Mouse (Mus musculus) heart, embryonic 13.5 days (tissue): ENCODE results near the gene Arhgap33. TPM values are rescaled to one million over a fixed set of nuclear protein-coding genes. Genes with fewer than 3 reads are reported as not detected.

ENCODE experiments used
- ATAC-seq: fragments of 200-750 bp; cut with Nextera tagmentation; 2 replicates; pipeline ENCODE4 v1.8.0; 2017; ENCODE audit warnings: moderate TSS enrichment; ENCODE audit not compliant: insufficient number of reproducible peaks, low FRiP score, low TSS enrichment; ENCODE audit errors: extremely low read depth
- H3K27ac ChIP-seq: fragments of 300-500 bp; sonication (generic); replicated peaks from 2 replicates; pipeline ENCODE4 v1.5.1; 2015; ENCODE audit warnings: moderate library complexity, mild to moderate bottlenecking, inconsistent platforms
- H3K27me3 ChIP-seq: fragments of 300-500 bp; sonication (generic); replicated peaks from 2 replicates; pipeline ENCODE4 v1.6.1; 2015; ENCODE audit warnings: mild to moderate bottlenecking, inconsistent platforms
- H3K36me3 ChIP-seq: fragments of 300-500 bp; sonication (generic); 2 replicates; pipeline ENCODE4 v1.6.1; 2015; ENCODE audit warnings: mild to moderate bottlenecking, inconsistent platforms
- H3K4me1 ChIP-seq: fragments of 300-500 bp; sonication (generic); 2 replicates; pipeline ENCODE4 v1.6.1; 2015; ENCODE audit warnings: inconsistent platforms
- H3K4me2 ChIP-seq: fragments of 300-500 bp; sonication (generic); 2 replicates; pipeline ENCODE4 v1.6.1; 2015; ENCODE audit warnings: inconsistent platforms, mild to moderate bottlenecking, moderate library complexity
- H3K4me3 ChIP-seq: fragments of 300-500 bp; sonication (generic); 2 replicates; pipeline ENCODE4 v1.5.1; 2015; ENCODE audit warnings: moderate library complexity, mild to moderate bottlenecking, inconsistent platforms
- H3K9ac ChIP-seq: fragments of 300-500 bp; sonication (generic); 2 replicates; pipeline ENCODE4 v1.6.1; 2015; ENCODE audit warnings: inconsistent platforms, mild to moderate bottlenecking, moderate library complexity
- H3K9me3 ChIP-seq: fragments of 300-500 bp; sonication (generic); 2 replicates; pipeline ENCODE4 v1.6.1; 2016; ENCODE audit warnings: inconsistent platforms
- WGBS: fragments of 180-500 bp; shearing (Covaris S2); methylation state at CpG from one replicate; pipeline ENCODE4 v1.1.7; 2015; ENCODE audit warnings: mixed read lengths; 5-methylcytosine and 5-hydroxymethylcytosine counted together
- polyA plus RNA-seq: library from polyadenylated mRNA; unstranded; fragments of >200 nt; fragmentation: Nextera tagmentation; extraction: Ambion mirVana; gene quantifications from 2 replicates; pipeline ENCODE4 v1.2.1, GENCODE M21; 2015

The Arhgap33 gene
- polyA plus RNA-seq, 1 experiment from 2014 or later = 9.3 TPM

DNA sequence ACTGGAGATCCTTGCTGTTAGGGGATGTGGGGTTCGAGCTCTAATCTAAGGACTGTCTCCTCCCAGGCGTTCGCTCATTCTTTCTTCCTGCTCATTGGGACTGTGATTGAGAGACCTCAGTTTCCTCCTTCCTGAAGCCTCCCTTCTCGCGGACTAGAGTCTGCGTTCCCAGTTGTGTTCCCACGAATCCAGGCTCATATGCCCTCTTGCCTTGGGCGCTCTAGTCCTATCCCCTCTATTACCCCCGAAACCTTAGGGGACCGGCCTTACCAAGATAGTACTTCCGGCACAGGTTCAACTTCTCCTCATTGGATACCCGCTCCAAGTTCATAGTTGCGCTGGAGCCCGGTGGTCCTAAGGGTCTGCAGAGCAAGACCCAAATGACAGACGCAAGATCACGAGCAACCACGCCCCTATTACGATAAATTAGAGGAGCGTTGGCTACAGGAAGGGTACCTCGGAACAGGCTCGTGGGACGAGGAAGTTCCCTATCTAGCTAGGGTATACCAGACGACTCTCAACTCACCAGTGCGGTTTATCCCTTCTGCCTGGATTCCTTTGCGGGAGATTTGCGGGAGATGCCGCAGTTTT, 27.8 kb upstream of the Arhgap33 start:
- H3K27me3 ChIP-seq = no peaks in the 10 kb centered on the region
- H3K9me3 ChIP-seq = no peaks in the 10 kb centered on the region
- peaks cover 43% of the 10 kb centered on the region for H3K36me3 ChIP-seq
- peak overlapping the region; percentile 91 for H3K4me3 ChIP-seq
- H3K27ac ChIP-seq = peak overlapping the region; percentile 98
- ATAC-seq = no peak
- peaks cover 33% of the 10 kb centered on the region for H3K4me1 ChIP-seq
- WGBS = under 1% methylated on average over 27 of the region's 27 CpGs
- peak overlapping the region; percentile 87 for H3K9ac ChIP-seq
- peak overlapping the region; percentile 85 for H3K4me2 ChIP-seq

DNA sequence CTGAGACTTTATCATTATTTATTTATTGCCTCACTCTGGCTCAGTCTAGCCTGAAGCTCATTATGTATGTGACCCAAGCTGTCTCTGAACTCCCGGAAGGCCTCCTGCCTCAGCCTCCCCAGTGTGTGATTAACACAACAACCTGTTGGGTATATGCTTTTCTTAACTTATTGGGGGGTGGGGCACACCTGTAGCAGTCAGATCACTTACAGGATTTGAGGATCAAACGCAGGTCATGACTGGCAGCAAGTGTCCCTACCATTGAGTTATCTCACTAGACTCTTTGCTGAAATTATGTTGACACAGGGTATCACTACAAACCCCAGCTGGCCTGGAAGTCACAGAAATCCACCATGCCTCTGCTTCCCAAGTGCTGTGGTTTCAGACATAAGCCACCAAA, 25.4 kb upstream of the Arhgap33 start:
- Histone ChIP-seq H3K4me2 (peak overlapping the region; percentile 98), H3K27ac (no peak overlapping the region; the same call in 1 of the 2 replicates), H3K9ac (peak overlapping the region; percentile 72), H3K4me1 (peaks cover 33% of the 10 kb centered on the region), H3K4me3 (peak overlapping the region; percentile 72), H3K27me3 (no peaks in the 10 kb centered on the region), H3K36me3 (peaks cover 43% of the 10 kb centered on the region), H3K9me3 (no peaks in the 10 kb centered on the region)
- no peak for ATAC-seq
- WGBS = 64% methylated on average over 2 of the region's 2 CpGs

DNA sequence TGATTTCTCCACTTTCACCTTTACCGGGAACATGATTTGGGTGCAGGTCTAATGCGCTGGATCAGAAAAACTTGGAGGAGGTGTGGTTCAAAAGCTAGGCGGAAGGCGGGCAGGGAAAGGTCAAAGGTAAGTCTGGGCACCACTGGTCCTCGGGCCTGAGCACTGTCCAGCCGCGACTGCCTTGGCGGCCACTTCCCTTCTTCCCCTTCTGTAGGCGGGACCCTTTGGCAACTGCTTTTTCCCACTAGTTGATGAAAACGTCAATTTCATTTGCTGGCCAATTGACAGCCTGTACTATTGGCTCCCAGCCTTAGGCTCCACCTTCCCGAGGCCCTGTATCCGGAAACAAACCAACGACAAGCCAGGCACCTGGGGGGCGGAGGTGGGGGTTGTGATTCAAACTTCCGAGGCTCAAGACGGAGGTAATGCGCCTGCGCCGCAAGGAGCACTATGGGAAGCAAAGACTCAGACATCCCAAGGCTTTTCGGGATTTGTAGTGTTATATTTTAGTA, 24.6 kb upstream of the Arhgap33 start, which contains the start of gene Lin37:
Gene Lin37 (minus strand): TSS at position 396 of the 512 bp plus-strand sequence.
- peak; percentile 61 for ATAC-seq
- under 1% methylated on average over 20 of the region's 20 CpGs for WGBS
- Histone ChIP-seq H3K4me1 (peaks cover 33% of the 10 kb centered on the region), H3K9me3 (no peaks in the 10 kb centered on the region), H3K27me3 (no peaks in the 10 kb centered on the region), H3K4me2 (peak within 1 kb of the TSS; percentile 98), H3K36me3 (peaks cover 45% of the 10 kb centered on the region), H3K27ac (peak within 1 kb of the TSS; percentile 61), H3K4me3 (peak within 1 kb of the TSS; percentile 72), H3K9ac (peak within 1 kb of the TSS; percentile 90)

DNA sequence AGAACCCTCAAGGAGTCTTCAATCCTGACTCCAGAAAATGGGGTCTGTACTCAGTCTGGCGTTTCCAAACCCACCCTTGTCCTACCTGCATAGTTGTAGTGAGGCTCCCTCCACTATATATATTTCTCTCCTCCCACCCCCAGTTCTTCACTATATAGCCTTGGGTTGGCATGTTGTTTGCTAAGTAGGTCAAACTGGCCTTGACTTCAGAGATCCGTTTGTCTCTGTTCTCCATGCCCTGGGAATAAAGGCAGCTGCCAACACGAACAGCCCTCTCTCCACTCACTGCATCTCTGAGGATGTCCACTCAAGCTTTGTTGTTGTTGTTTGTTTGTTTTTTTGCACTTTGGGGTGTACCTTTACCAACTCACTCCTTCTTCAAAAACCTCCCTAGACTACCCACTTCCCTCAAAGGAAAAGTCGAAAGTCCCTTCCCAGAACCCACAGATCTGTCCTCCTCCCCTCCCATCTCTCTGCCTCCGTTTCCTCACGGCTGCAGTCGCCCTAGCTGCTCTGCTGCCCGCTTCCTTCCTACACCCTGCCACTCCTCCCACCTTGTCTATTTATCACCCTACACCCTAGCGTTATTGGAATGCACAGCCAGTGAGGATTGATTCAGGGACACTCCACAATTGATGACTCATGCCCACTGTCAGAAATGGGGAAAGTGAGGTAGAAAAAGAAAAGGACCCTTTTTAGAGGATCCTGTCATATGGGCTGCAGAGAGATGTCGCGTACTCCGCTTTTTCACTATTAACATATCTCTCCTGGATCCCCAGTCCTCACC, 24.0 kb upstream of the Arhgap33 start:
- no peak for ATAC-seq
- Histone ChIP-seq H3K4me3 (peak overlapping the region; percentile 72), H3K36me3 (peaks cover 45% of the 10 kb centered on the region), H3K27ac (peak overlapping the region; percentile 61), H3K9ac (peak overlapping the region; percentile 90), H3K4me2 (peak overlapping the region; percentile 98), H3K27me3 (no peaks in the 10 kb centered on the region), H3K9me3 (no peaks in the 10 kb centered on the region), H3K4me1 (peaks cover 30% of the 10 kb centered on the region)
- WGBS = 13% methylated on average over 12 of the region's 12 CpGs

DNA sequence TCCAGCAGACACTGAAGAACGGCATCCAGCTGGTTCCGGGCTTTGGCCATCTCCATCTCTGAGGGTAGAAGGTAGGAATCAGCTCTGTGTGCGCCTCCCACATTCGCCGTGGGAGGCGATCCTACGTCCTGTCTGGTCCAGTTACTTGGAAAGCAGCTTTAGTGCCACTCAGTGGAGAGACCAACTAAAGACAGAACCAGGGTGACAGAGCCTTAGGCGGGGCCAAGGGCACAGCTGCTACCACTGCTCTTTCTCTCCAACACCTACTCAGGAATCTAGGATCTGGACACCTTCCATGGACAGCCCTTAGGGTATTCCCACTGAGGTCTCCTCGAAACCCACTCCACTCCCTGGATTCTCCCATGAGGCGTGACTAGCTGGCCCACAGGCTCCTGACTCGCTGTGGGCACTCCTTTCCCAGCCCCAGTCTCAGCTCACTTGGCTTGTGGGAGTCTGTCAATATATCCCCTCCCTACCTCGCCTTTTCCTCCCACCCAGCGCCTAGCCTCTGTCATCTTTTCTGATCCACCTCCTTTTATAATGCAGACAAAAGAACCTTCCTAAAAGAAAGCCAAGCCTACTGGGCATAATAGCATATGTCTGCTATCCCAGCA, 23.1 kb upstream of the Arhgap33 start:
- H3K4me2 ChIP-seq = peak overlapping the region; percentile 98
- H3K27ac ChIP-seq = no peak overlapping the region
- peaks cover 45% of the 10 kb centered on the region for H3K36me3 ChIP-seq
- ATAC-seq = no peak
- H3K4me3 ChIP-seq = peak overlapping the region; percentile 72
- WGBS = 79% methylated on average over 13 of the region's 13 CpGs
- H3K9ac ChIP-seq = peak overlapping the region; percentile 90
- H3K4me1 ChIP-seq = peaks cover 36% of the 10 kb centered on the region
- H3K27me3 ChIP-seq = no peaks in the 10 kb centered on the region
- H3K9me3 ChIP-seq = no peaks in the 10 kb centered on the region

DNA sequence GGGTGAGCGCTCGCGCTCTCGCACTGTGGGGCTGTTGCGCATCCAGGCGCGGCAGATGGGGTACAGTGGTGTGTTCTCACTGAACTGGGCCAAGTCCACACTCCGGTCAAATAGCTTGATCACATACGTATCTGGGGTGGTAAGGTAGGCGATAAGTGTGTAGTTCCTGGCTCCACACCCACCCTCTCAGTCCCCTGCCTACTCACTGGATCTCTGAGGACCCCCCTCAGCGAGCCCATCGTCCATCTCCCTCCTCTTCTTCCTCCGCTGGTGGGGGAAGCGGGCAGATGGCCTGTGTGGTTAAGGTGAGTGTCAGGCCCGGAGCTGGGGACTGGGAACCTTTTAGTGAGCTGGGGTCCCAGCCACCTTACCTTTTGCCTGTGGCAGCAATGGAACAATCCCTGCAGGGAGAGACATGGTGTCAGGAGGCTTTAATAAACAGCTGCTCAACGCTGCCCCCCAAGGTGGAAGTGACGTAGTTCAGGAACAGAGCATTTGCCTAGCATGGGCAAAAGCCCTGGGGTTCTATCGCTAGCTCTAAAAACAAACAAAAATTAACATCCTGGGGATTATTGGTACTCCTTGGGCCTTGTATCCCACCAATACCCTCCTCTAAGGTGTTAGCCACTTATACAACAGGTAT, 22.2 kb upstream of the Arhgap33 start:
- Histone ChIP-seq H3K9ac (no peak overlapping the region), H3K36me3 (peaks cover 45% of the 10 kb centered on the region), H3K4me2 (no peak overlapping the region), H3K4me3 (no peak overlapping the region), H3K27ac (no peak overlapping the region), H3K27me3 (no peaks in the 10 kb centered on the region), H3K4me1 (peaks cover 40% of the 10 kb centered on the region), H3K9me3 (no peaks in the 10 kb centered on the region)
- WGBS = 91% methylated on average over 18 of the region's 18 CpGs
- ATAC-seq = no peak

DNA sequence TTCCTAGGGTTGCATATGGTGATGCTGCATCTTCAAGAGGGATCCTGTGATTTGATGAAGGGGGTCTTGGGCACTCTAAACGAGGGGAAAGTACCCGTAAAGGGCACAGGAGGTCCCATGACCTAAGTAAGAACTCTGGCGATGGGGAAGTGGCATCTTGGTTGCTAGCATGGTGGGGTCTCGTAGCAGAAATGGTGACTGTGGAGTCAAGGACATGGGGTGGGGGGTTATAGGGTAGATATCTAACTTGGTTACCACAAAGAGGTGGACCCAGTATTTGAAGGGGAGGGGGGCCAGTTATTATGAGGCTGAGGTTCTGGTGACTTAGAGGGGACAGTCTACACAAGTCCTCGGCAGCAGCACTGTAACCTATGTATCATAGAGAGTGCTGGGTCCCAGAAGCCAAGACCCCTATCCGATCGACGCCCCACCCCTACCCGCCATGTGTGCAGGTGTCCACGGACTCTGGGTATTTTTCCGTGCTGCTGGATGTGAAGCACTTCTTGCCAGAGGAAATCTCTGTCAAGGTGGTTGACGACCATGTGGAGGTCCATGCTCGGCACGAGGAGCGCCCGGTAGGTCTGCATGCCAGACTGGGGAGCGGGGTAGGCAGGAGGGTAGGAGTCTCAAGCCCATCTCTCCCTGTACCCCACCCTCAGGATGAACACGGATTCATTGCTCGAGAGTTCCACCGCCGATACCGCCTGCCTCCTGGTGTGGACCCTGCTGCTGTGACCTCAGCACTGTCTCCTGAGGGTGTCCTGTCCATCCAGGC, 19.1 kb upstream of the Arhgap33 start:
- ATAC-seq = no peak
- Histone ChIP-seq H3K27ac (peak overlapping the region; percentile 96), H3K4me1 (peaks cover 34% of the 10 kb centered on the region), H3K36me3 (peaks cover 47% of the 10 kb centered on the region), H3K9me3 (no peaks in the 10 kb centered on the region), H3K9ac (peak overlapping the region; percentile 90), H3K4me2 (peak overlapping the region; percentile 80), H3K27me3 (no peaks in the 10 kb centered on the region), H3K4me3 (peak overlapping the region; percentile 79)
- 79% methylated on average over 22 of the region's 22 CpGs for WGBS

DNA sequence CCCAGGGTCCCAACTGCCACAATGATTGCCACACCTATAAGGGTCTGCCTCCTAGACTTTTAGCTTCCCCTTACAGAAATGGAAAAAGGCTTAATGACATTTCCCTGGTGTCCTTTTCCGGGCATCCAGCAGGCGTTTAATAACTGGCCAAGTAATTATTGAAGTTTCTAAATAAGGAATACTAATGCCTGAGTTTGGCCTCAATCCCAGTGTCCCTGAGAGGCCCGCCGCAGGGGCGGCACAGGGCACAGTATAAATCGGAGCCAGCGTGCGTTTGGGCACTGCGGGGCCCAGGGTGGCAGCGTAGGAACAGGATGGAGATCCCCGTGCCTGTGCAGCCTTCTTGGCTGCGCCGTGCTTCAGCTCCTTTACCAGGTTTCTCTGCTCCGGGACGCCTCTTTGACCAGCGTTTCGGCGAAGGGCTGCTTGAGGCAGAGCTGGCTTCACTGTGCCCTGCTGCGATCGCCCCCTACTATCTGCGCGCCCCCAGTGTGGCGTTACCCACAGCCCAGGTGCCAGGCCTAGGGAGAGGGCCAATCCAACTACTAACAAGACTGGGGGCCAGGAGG, 18.2 kb upstream of the Arhgap33 start:
- no peak for ATAC-seq
- H3K4me3 ChIP-seq = peak overlapping the region; percentile 79
- peak overlapping the region; percentile 96 for H3K27ac ChIP-seq
- no peaks in the 10 kb centered on the region for H3K27me3 ChIP-seq
- H3K4me2 ChIP-seq = peak overlapping the region; percentile 80
- no peaks in the 10 kb centered on the region for H3K9me3 ChIP-seq
- WGBS = 3% methylated on average over 23 of the region's 23 CpGs
- H3K9ac ChIP-seq = peak overlapping the region; percentile 90
- H3K4me1 ChIP-seq = peaks cover 25% of the 10 kb centered on the region
- peaks cover 55% of the 10 kb centered on the region for H3K36me3 ChIP-seq

DNA sequence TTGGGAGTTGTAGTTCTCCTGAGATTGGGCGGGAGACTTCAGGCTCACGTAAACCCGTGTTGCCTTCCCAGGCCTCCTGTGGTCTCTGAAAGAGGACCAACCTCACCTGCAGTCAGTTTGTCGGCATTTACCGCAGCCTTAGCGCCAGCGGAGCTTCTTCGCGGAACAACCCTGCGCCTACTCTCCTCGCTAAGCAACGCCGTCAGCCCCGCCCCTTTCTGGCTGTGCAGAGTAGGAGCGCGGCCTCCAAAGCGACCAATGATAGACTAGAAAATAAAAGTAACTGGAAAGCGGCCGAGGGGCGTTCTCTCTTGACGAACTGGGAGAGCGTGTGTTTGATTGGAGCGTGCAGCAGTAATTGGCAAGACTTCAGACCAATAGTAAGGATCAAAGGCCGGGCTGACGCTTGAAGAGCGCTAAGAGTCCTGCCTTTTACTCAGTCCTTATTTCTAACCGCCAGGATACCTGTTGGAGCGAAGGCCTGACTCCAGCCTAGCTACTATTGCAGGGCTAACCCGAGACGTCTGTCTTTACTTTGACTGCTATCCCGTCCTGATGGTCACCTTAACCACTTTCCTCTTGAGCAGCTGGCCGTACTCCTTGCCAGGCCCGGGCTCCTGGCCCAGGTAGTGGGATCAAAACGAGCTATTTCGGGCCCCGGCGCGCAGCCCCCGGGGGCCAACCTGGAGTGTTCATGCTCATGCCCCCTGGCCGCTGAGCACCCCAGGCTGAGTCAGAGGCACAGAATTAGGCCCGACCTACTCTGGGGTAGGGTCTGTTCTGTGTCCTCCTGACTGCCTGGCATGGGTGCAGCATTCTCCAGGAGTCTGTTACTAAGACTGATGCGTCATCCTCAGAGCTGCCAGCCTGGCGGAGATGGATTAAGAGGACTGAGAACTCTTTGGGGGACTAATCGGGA, 17.5 kb upstream of the Arhgap33 start, which contains the start of the genes Hspb6 and Proser3:
Gene Hspb6 (plus strand): TSS at position 77 of the 919 bp plus-strand sequence.
Gene Proser3 (minus strand): TSS at position 198 of the 919 bp plus-strand sequence.
- Histone ChIP-seq H3K36me3 (peaks cover 57% of the 10 kb centered on the region), H3K4me3 (peak within 1 kb of the TSS; percentile 79), H3K4me2 (peak within 1 kb of the TSS; percentile 80), H3K9ac (peak within 1 kb of the TSS; percentile 90), H3K27me3 (no peaks in the 10 kb centered on the region), H3K9me3 (no peaks in the 10 kb centered on the region), H3K27ac (peak within 1 kb of the TSS; percentile 96), H3K4me1 (peaks cover 20% of the 10 kb centered on the region)
- WGBS = under 1% methylated on average over 44 of the region's 44 CpGs
- peak; percentile 89 for ATAC-seq
